8 mouse cellular contexts compared by ENCODE assay signal in genomic region chr10:79909092-79909922, GRCm38 (mm10). TPM values are rescaled to one million over a fixed set of nuclear protein-coding genes. Genes with fewer than 3 reads are reported as not detected.
DNase-seq lines count a peak whose midpoint lies in the region; ATAC-seq lines count a peak whose summit lies in the region.

No protein-coding gene starts in this region.

- H3K27ac ChIP-seq in heart, embryonic 14.5 days (replicated peaks in 1 of 2; ENCODE audit: control insufficient read depth in 1 of 2, insufficient read depth in 1 of 2, low read depth in 2 of 2, low read length in 2 of 2): peak overlapping the region; percentile 6 to 30; a peak in 3 of 4 replicates
- peak overlapping the region; percentile 95 for H3K27ac ChIP-seq in midbrain, embryonic 11.5 days (ENCODE audit: low read depth, low read length)

- H3K9me3 ChIP-seq in heart, embryonic 14.5 days (ENCODE audit: control insufficient read depth, low read length): no peaks in the 10 kb centered on the region
- H3K9me3 ChIP-seq in midbrain, embryonic 11.5 days (ENCODE audit: control insufficient read depth, low read length): no peaks in the 10 kb centered on the region

- peaks cover 2 to 10% of the 10 kb centered on the region in 2 experiments; a peak in 2 of 4 replicates for H3K4me1 ChIP-seq in heart, embryonic 14.5 days (ENCODE audit: control insufficient read depth in 2 of 2, insufficient read depth in 2 of 2, low read length in 2 of 2)
- H3K4me1 ChIP-seq in midbrain, embryonic 11.5 days (ENCODE audit: control insufficient read depth, insufficient read depth, low read length): peaks cover 13% of the 10 kb centered on the region

- H3K27me3 ChIP-seq in heart, embryonic 14.5 days (ENCODE audit: control insufficient read depth, insufficient read depth, low read length): no peaks in the 10 kb centered on the region
- no peaks in the 10 kb centered on the region for H3K27me3 ChIP-seq in midbrain, embryonic 11.5 days (ENCODE audit: control insufficient read depth, insufficient read depth, low read length)

- peak overlapping the region; percentile 92 for H3K9ac ChIP-seq in heart, embryonic 14.5 days (ENCODE audit: low read length)
- H3K9ac ChIP-seq in midbrain, embryonic 11.5 days (ENCODE audit: low read length): peak overlapping the region; percentile 98; the same call in 1 of the 2 replicates

- peaks cover 57% of the 10 kb centered on the region for H3K36me3 ChIP-seq in heart, embryonic 14.5 days (ENCODE audit: control insufficient read depth, insufficient read depth, low read length)
- H3K36me3 ChIP-seq in midbrain, embryonic 11.5 days (ENCODE audit: control insufficient read depth, insufficient read depth, low read length): peaks cover 13% of the 10 kb centered on the region; the same call in 1 of the 2 replicates

- WGBS in heart, embryonic 14.5 days: 23% methylated on average over 14 of the region's 14 CpGs
- WGBS in midbrain, embryonic 11.5 days: 28% methylated on average over 14 of the region's 14 CpGs

- peak; percentile 47 for DNase-seq in cerebellum, adult 11 months
- peak; percentile 31 for DNase-seq in thymus, postnatal 14 days
- no peak for DNase-seq in thymus, postnatal 0 days (ENCODE audit: low spot score)
- peak; percentile 79 for DNase-seq in layer of hippocampus, adult 9-10 months (ENCODE audit: low spot score)
- peak; percentile 96 for DNase-seq in midbrain, embryonic 11.5 days (ENCODE audit: low spot score, missing footprints)
- no peak for DNase-seq in right cerebral cortex, postnatal 4 days

- peak overlapping the region; percentile 63 for H3K4me2 ChIP-seq in heart, embryonic 14.5 days (ENCODE audit: low read length)
- peak overlapping the region; percentile 12; the same call in 1 of the 2 replicates for H3K4me2 ChIP-seq in midbrain, embryonic 11.5 days

- ATAC-seq in cerebellum, adult (ENCODE audit: insufficient number of reproducible peaks, low FRiP score, low TSS enrichment): no peak
- no peak; the same call in 1 of the 2 replicates for ATAC-seq in heart, embryonic 14.5 days (ENCODE audit: insufficient number of reproducible peaks, insufficient read depth, low FRiP score, low read depth)
- peak; percentile 22; the same call in 1 of the 2 replicates for ATAC-seq in midbrain, embryonic 11.5 days (ENCODE audit: low FRiP score)

- peak overlapping the region in 1 of 2 experiments; percentile 72; a peak in 2 of 4 replicates for H3K4me3 ChIP-seq in heart, embryonic 14.5 days (ENCODE audit: control insufficient read depth in 1 of 2, insufficient read depth in 1 of 2, low read depth in 1 of 2, low read length in 2 of 2)
- peak overlapping the region; percentile 76; the same call in 1 of the 2 replicates for H3K4me3 ChIP-seq in midbrain, embryonic 11.5 days (ENCODE audit: low read depth, low read length)

RNA-seq across cellular contexts. Expression of gene Med16, which starts 0.6 kb away (rescaled TPM):
- polyA plus RNA-seq in thymus, postnatal 0 days (2015; fragmentation: Nextera tagmentation; extraction: Ambion mirVana): 32.6 and 39.1 TPM in 2 replicates
- 34.7 TPM in 2 replicates for polyA plus RNA-seq in heart, embryonic 14.5 days (2014; fragmentation: Nextera tagmentation; extraction: Ambion mirVana)
- 39.7 and 45.7 TPM in 2 replicates for polyA plus RNA-seq in midbrain, embryonic 11.5 days (2014; fragmentation: Nextera tagmentation; extraction: Ambion mirVana)

RNA-seq across cellular contexts. Expression of gene Gm26602, which starts 1.3 kb away (rescaled TPM):
- 5.3 and 15.5 TPM in 2 replicates for polyA plus RNA-seq in thymus, postnatal 0 days (2015; fragmentation: Nextera tagmentation; extraction: Ambion mirVana)
- 4.6 TPM in 1 of 2 replicates, not detected in the other for polyA plus RNA-seq in heart, embryonic 14.5 days (2014; fragmentation: Nextera tagmentation; extraction: Ambion mirVana)
- 20.6 and 25.6 TPM in 2 replicates for polyA plus RNA-seq in midbrain, embryonic 11.5 days (2014; fragmentation: Nextera tagmentation; extraction: Ambion mirVana)

RNA-seq across cellular contexts. Expression of gene Kiss1r, which starts 7.5 kb away (rescaled TPM):
- 0.48 and 1.2 TPM in 2 replicates for polyA plus RNA-seq in thymus, postnatal 0 days (2015; fragmentation: Nextera tagmentation; extraction: Ambion mirVana)
- 0.19 and 0.70 TPM in 2 replicates for polyA plus RNA-seq in heart, embryonic 14.5 days (2014; fragmentation: Nextera tagmentation; extraction: Ambion mirVana)
- polyA plus RNA-seq in midbrain, embryonic 11.5 days (2014; fragmentation: Nextera tagmentation; extraction: Ambion mirVana): 0.34 and 0.61 TPM in 2 replicates

RNA-seq across cellular contexts. Expression of gene R3hdm4, which starts 11.7 kb away (rescaled TPM):
- polyA plus RNA-seq in thymus, postnatal 0 days (2015; fragmentation: Nextera tagmentation; extraction: Ambion mirVana): 129 and 131 TPM in 2 replicates
- 96.7 and 98.5 TPM in 2 replicates for polyA plus RNA-seq in heart, embryonic 14.5 days (2014; fragmentation: Nextera tagmentation; extraction: Ambion mirVana)
- polyA plus RNA-seq in midbrain, embryonic 11.5 days (2014; fragmentation: Nextera tagmentation; extraction: Ambion mirVana): 127 and 135 TPM in 2 replicates

RNA-seq across cellular contexts. Expression of gene Arid3a, which starts 17.5 kb away (rescaled TPM):
- 3.7 TPM in 2 replicates for polyA plus RNA-seq in thymus, postnatal 0 days (2015; fragmentation: Nextera tagmentation; extraction: Ambion mirVana)
- polyA plus RNA-seq in heart, embryonic 14.5 days (2014; fragmentation: Nextera tagmentation; extraction: Ambion mirVana): 1.9 and 2.8 TPM in 2 replicates
- polyA plus RNA-seq in midbrain, embryonic 11.5 days (2014; fragmentation: Nextera tagmentation; extraction: Ambion mirVana): 4.2 and 6.2 TPM in 2 replicates

Comparison
In these comparisons a context has a peak if more than half of its experiments do, and no peak if none do; other contexts are left out.
1. DNase-seq: peak in cerebellum, adult 11 months (single experiment), thymus, postnatal 14 days (single experiment), layer of hippocampus, adult 9-10 months (single experiment) and midbrain, embryonic 11.5 days (single experiment); none in thymus, postnatal 0 days (single experiment) and right cerebral cortex, postnatal 4 days (single experiment).